Mouse (Mus musculus) midbrain, embryonic 11.5 days (tissue): ENCODE data around the gene Zbtb8b. TPM values are rescaled to one million over a fixed set of nuclear protein-coding genes. Genes with fewer than 3 reads are reported as not detected.
A peak's percentile ranks its signal among the peaks of the same experiment; 100 is the strongest.
"Not testable (repeated sequence)": the region's sequence is repeated elsewhere in the genome, so short reads cannot be mapped to it uniquely, and the experiment has no call there.

Source experiments
- ATAC-seq: fragments of 200-750 bp; cut with Nextera tagmentation; 2 replicates; pipeline ENCODE4 v1.8.0; 2017; ENCODE audit warnings: moderate TSS enrichment, moderate library complexity; ENCODE audit not compliant: low FRiP score
- DNase-seq: peaks from one replicate; pipeline ENCODE4 v3.0.0; 2015; ENCODE audit warnings: low spot score; ENCODE audit errors: missing footprints
- H3K27ac ChIP-seq: fragments of 300-500 bp; sonication (generic); 2 replicates; pipeline ENCODE4 v1.5.1; 2014; ENCODE audit warnings: low read depth, low read length
- H3K27me3 ChIP-seq: fragments of 300-500 bp; sonication (generic); 2 replicates; pipeline ENCODE4 v1.6.1; 2014; ENCODE audit warnings: mild to moderate bottlenecking, low read length, moderate library complexity, mixed read lengths; ENCODE audit not compliant: control insufficient read depth, insufficient read depth
- H3K36me3 ChIP-seq: fragments of 300-500 bp; sonication (generic); 2 replicates; pipeline ENCODE4 v1.6.1; 2014; ENCODE audit warnings: mild to moderate bottlenecking, low read length, moderate library complexity, mixed read lengths; ENCODE audit not compliant: control insufficient read depth, insufficient read depth
- H3K4me1 ChIP-seq: fragments of 300-500 bp; sonication (generic); 2 replicates; pipeline ENCODE4 v1.6.1; 2014; ENCODE audit warnings: low read length; ENCODE audit not compliant: control insufficient read depth, insufficient read depth
- H3K4me2 ChIP-seq: fragments of 300-500 bp; sonication (generic); 2 replicates; pipeline ENCODE4 v1.6.1; 2014; ENCODE audit warnings: mild to moderate bottlenecking, moderate library complexity
- H3K4me3 ChIP-seq: fragments of 300-500 bp; sonication (generic); 2 replicates; pipeline ENCODE4 v1.5.1; 2014; ENCODE audit warnings: low read depth, low read length
- H3K9ac ChIP-seq: fragments of 300-500 bp; sonication (generic); 2 replicates; pipeline ENCODE4 v1.6.1; 2014; ENCODE audit warnings: low read length
- H3K9me3 ChIP-seq: fragments of 300-500 bp; sonication (generic); 2 replicates; pipeline ENCODE4 v1.6.1; 2016; ENCODE audit warnings: low read length; ENCODE audit not compliant: control insufficient read depth
- WGBS: fragments of 180-500 bp; shearing (Covaris S2); extraction: QIAGEN DNeasy Blood & Tissue Kit; methylation state at CpG from one replicate; pipeline ENCODE4 v1.1.7; 2014; 5-methylcytosine and 5-hydroxymethylcytosine counted together
- polyA plus RNA-seq: library from polyadenylated mRNA; unstranded; fragments of >200 nt; fragmentation: Nextera tagmentation; extraction: Ambion mirVana; gene quantifications from 2 replicates; pipeline ENCODE4 v1.2.1, GENCODE M21; 2014

Zbtb8b gene
- polyA plus RNA-seq, 1 experiment from 2014 or later = 2.0 TPM

DNA sequence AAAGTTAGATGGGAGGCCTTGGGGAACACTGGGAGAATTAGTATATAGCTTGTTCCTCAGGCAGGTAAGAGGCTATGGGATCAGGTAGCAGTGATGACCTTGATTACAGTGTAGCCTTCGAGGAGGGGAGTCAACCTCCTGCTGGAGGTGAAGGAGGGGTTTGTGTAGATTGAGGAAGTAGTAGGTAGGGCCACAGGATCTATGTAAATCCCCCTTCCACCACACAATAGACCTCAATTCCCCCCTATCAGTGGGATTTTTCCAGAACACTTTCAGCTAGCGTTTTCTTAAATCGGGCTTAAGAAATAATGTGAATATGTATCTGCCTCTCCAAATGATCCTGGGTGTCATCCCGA lies 20.2 kb upstream of the Zbtb8b start:
- Histone ChIP-seq H3K27me3 (no peaks in the 10 kb centered on the region), H3K9me3 (no peaks in the 10 kb centered on the region), H3K9ac (peak overlapping the region; percentile 59), H3K4me3 (peak overlapping the region; percentile 37), H3K27ac (peak overlapping the region; percentile 80), H3K36me3 (no peaks in the 10 kb centered on the region), H3K4me1 (peaks cover 13% of the 10 kb centered on the region), H3K4me2 (peak overlapping the region; percentile 54)
- ATAC-seq = peak; percentile 23
- WGBS = under 1% methylated on average over 4 of the region's 4 CpGs
- no peak for DNase-seq

DNA sequence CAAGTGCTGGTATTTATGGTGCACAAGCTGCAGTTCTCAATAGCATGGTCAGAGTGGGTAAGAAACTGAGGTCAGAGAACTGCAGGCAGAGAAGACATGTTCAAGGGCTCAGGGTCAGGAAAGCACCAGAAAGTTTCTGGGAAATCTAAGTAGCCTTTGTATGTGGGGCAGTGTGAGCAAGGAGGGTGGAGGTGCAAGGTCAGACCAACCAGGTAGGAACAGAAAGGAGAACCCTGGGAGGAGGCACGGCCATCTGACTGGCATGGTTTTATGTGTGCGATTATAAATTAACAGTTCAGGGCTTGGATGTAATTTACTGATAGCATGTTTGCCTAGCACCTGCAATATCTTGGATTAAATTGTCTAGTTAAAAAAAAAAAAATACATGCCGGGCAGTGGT lies 19.1 kb upstream of the Zbtb8b start:
- Histone ChIP-seq H3K4me3 (no peak overlapping the region), H3K27me3 (no peaks in the 10 kb centered on the region), H3K4me2 (no peak overlapping the region), H3K27ac (no peak overlapping the region), H3K4me1 (peaks cover 13% of the 10 kb centered on the region), H3K9ac (no peak overlapping the region), H3K36me3 (no peaks in the 10 kb centered on the region), H3K9me3 (no peaks in the 10 kb centered on the region)
- DNase-seq = peak; percentile 45
- 89% methylated on average over 3 of the region's 3 CpGs for WGBS
- no peak for ATAC-seq

DNA sequence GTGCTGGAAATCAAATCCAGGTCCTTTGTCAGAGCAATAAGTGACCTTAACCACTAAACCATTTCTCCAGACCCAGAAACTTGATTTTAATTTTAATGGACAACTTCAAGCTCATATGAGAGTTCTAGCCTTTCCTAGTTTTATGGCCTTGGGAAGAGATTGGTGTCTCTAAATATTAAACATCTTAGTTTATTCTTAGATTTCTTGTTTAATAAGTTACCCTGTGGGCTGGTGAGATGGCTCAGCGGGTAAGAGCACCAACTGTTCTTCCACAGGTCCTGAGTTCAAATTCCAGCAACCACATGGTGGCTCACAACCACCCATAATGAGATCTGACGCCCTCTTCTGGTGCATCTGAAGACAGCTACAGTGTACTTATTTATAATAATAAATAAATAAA lies 16.7 kb upstream of the Zbtb8b start:
- WGBS = 79% methylated on average over 2 of the region's 2 CpGs
- not testable (repeated sequence) for ATAC-seq, H3K4me1 ChIP-seq, DNase-seq, H3K9ac ChIP-seq, H3K4me3 ChIP-seq, H3K27me3 ChIP-seq, H3K4me2 ChIP-seq, H3K27ac ChIP-seq, H3K9me3 ChIP-seq, H3K36me3 ChIP-seq

DNA sequence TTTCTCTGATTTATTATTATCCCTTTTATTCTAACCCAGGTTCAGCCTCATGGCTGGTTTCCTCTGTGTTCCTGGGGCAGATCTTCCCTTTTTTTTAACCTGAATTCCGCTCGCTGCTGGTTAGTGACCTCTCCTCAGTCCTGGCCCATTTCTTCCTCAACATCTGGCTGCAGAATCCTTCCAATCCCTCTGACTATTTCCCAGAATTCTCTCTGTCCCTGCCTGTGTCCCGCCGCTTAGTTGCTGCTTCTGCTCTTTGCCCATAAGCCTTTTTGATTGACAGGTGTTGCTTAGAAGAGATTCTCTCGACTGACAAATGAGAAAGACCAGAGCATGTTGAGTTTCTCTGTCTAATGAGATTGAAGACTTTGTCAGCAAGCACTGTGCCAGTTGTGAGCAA lies 15.5 kb upstream of the Zbtb8b start:
- Histone ChIP-seq H3K27ac (no peak overlapping the region), H3K27me3 (no peaks in the 10 kb centered on the region), H3K4me3 (no peak overlapping the region), H3K9me3 (no peaks in the 10 kb centered on the region), H3K9ac (no peak overlapping the region), H3K36me3 (no peaks in the 10 kb centered on the region), H3K4me1 (peaks cover 2% of the 10 kb centered on the region; the same call in 1 of the 2 replicates), H3K4me2 (no peak overlapping the region)
- WGBS = 47% methylated on average over 5 of the region's 5 CpGs
- DNase-seq (peak; percentile 62), ATAC-seq (no peak)

DNA sequence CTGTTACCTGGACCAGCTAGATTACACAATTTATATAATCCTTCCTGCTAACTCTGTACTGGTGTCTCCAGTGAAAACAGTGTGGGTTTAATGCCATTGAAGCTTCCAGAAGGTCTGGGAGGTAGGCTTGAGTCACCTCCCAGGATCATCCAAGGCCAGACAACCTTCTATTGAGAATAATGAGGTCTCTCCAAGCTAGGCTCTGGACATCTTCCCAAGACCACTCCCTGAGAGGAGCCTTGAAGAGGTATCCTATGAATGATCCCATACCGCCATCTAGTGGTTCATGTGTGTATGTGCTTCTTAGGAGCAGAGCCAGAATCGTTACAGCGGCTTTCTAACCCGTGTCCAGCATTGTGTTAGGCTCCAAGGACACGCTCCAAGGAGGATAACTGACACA lies 14.6 kb upstream of the Zbtb8b start:
- ATAC-seq (peak; percentile 71), DNase-seq (peak; percentile 97)
- no peaks in the 10 kb centered on the region for H3K36me3 ChIP-seq
- H3K9ac ChIP-seq = no peak overlapping the region
- no peaks in the 10 kb centered on the region for H3K27me3 ChIP-seq
- no peaks in the 10 kb centered on the region for H3K9me3 ChIP-seq
- no peaks in the 10 kb centered on the region for H3K4me1 ChIP-seq
- no peak overlapping the region for H3K27ac ChIP-seq
- no peak overlapping the region for H3K4me2 ChIP-seq
- H3K4me3 ChIP-seq = no peak overlapping the region
- 2% methylated on average over 5 of the region's 5 CpGs for WGBS

DNA sequence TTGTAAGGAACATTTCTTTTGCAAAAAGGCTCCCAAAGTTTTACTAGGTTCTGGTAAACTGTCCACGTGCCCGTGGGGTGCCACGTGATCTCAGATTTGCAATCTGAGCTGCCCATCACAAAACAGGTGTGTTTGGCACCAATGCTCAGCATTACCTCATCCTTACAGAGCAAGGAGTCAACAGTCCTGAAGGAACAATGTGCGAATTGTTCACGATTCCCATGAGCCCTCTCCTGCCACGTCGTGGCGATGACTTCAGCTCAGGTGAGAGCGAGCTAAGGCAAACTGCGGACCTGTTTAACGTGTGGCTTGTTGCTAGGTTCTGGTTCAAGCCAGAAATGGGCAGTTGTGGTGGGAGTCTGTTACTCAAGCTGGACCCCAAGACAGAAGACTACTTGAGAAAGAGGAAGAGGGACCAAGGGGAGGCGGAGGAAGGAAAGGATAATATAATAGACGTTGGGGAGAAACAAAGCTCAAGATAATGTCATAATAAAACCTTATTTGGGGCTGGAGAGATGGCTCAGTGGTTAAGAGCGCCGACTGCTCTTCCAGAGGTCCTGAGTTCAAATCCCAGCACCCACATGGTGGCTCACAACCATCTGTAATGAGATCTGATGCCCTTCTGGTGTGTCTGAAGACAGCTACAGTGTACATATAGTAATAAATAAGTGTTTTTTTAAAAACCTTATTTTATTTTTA lies 11.0 kb upstream of the Zbtb8b start:
- H3K4me3 ChIP-seq = no peak overlapping the region

DNA sequence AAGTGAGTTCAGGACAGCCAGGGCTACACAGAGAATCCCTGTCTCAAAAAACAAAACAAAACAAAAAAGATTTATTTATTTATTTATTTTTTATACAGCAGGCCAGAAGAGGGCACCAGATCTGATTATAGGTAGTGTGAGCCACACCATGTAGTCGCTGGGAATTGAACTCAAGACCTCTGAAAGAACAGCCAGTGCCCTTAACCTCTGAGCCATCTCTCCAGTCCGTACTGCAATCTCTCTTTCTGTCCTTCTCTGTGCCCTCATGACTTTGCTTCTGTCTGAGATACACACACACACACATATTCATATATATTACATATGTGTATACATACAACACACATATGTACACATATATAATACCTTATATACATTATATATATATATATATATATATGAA lies 10.2 kb upstream of the Zbtb8b start:
- H3K27me3 ChIP-seq = no peaks in the 10 kb centered on the region
- ATAC-seq (no peak), DNase-seq (no peak)
- H3K4me1 ChIP-seq = no peaks in the 10 kb centered on the region
- no peak overlapping the region for H3K4me2 ChIP-seq
- H3K4me3 ChIP-seq = no peak overlapping the region
- H3K9ac ChIP-seq = no peak overlapping the region
- 73% methylated on average over 2 of the region's 2 CpGs for WGBS
- H3K27ac ChIP-seq = no peak overlapping the region
- no peaks in the 10 kb centered on the region for H3K36me3 ChIP-seq
- no peaks in the 10 kb centered on the region for H3K9me3 ChIP-seq

More for the DNA sequence above, 11.0 kb upstream of the Zbtb8b start:
- no peaks in the 10 kb centered on the region for H3K27me3 ChIP-seq
- WGBS = 87% methylated on average over 15 of the region's 15 CpGs
- H3K9ac ChIP-seq = no peak overlapping the region
- H3K9me3 ChIP-seq = no peaks in the 10 kb centered on the region
- H3K36me3 ChIP-seq = no peaks in the 10 kb centered on the region
- no peaks in the 10 kb centered on the region for H3K4me1 ChIP-seq
- H3K4me2 ChIP-seq = no peak overlapping the region
- DNase-seq (peak; percentile 28), ATAC-seq (no peak)
- no peak overlapping the region for H3K27ac ChIP-seq

DNA sequence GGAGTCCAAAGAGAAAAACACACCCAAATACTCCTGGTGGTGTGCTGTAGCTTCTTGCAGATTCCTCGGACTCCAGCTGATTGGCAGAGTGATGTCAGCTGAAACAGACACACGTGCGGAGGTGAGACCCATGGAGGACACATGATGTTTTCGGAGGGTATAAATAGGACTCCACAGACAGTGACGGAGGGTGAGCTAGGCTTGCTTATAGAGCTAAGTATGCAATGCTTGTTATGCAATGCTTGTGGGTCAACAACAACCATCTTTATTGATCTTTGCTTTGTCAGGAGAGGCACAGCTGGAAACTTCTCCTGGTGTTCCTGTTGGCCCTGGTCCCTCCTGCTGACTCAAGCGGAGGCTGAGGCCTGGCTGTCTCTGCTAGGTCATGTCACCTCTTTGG lies 8.1 kb upstream of the Zbtb8b start:
- Histone ChIP-seq H3K4me3 (no peak overlapping the region), H3K36me3 (no peaks in the 10 kb centered on the region), H3K9me3 (no peaks in the 10 kb centered on the region), H3K27me3 (no peaks in the 10 kb centered on the region), H3K27ac (no peak overlapping the region), H3K4me1 (no peaks in the 10 kb centered on the region), H3K9ac (no peak overlapping the region), H3K4me2 (no peak overlapping the region)
- ATAC-seq (no peak), DNase-seq (no peak)
- 84% methylated on average over 6 of the region's 6 CpGs for WGBS

DNA sequence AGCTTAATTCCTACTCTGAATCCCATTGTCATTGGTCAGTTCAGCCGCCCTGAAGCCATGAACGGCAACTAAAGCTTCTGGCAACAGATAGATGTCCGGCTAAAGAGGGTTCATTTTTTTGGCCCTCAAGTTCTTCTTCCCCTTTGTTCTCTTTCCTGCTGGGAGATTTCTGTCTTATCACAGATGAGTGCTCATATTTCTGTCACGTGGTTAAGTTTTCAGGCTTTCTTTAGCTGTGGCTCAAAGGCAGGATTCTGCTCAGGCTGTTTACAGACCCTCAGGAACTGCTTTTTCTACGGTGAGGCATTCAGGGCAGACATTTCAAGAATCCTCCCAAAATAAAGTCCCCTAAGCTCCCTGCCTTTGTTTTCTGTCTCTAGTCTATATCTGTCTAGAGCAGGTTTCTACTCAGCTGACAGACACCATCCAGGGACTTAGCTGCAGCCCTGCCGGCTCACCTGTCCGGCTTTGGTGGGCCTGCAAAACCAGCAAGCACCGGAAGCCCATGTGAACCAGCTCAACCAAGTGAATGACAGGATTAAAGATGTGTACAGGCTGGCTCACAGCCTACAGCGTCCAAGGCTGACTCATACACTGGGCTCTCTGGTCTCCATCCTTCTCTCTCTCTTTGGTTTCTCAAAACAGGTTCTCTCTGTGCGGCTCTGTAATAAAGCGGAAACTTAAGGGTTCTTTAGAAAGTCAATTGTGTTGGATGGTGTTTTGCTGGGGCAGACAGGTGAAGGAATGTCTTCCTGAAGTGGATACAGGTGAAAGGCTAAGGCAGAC lies 7.3 kb upstream of the Zbtb8b start:
- ATAC-seq = no peak
- no peak overlapping the region for H3K4me2 ChIP-seq
- no peaks in the 10 kb centered on the region for H3K9me3 ChIP-seq
- no peak overlapping the region for H3K4me3 ChIP-seq
- no peaks in the 10 kb centered on the region for H3K4me1 ChIP-seq
- no peak for DNase-seq
- WGBS = 85% methylated on average over 11 of the region's 11 CpGs
- no peak overlapping the region for H3K9ac ChIP-seq
- no peaks in the 10 kb centered on the region for H3K36me3 ChIP-seq
- H3K27ac ChIP-seq = no peak overlapping the region
- no peaks in the 10 kb centered on the region for H3K27me3 ChIP-seq
